Mouse (Mus musculus): ENCODE results near the gene Lsg1. TPM values are rescaled to one million over a fixed set of nuclear protein-coding genes. Genes with fewer than 3 reads are reported as not detected.

Lsg1 gene
- polyA plus RNA-seq, 1 experiment from 2014 or later = 55.3 TPM

- H3K9me3 ChIP-seq (replicated peaks; ENCODE audit: low read length) = no peaks in the 10 kb centered on the region
- no peak overlapping the region for H3K9ac ChIP-seq (ENCODE audit: low read depth, low read length)
- H3K27ac ChIP-seq = no peak overlapping the region
- no peak overlapping the region; the same call in 1 of the 2 replicates for H3K4me2 ChIP-seq (ENCODE audit: low read length)
- 0 out of 2 replicates have a peak, but pooled peaks have one; percentile 38 for ATAC-seq (replicated peaks; ENCODE audit: low FRiP score, low read depth)
- TF ChIP-seq CTCF (IDR thresholded peaks at IDR 0.05; ENCODE audit: low read depth) = no peak
- H3K27me3 ChIP-seq (ENCODE audit: insufficient read depth, low read length) = no peaks in the 10 kb centered on the region
- no peaks in the 10 kb centered on the region for H3K36me3 ChIP-seq (ENCODE audit: insufficient read depth, low read length)
- H3K4me3 ChIP-seq (replicated peaks; ENCODE audit: low read depth, low read length) = no peak overlapping the region
- WGBS = 24% methylated on average over 6 of the region's 6 CpGs
- no peak for DNase-seq (ENCODE audit: low spot score)
- H3K4me1 ChIP-seq (replicated peaks; ENCODE audit: insufficient read depth, low read length) = peaks cover 5% of the 10 kb centered on the region; the same call in 1 of the 2 replicates
Measured at GRCm38 (mm10) chr16:30605528-30605927, 18.1 kb upstream of the Lsg1 start.

- 56% methylated on average over 7 of the region's 7 CpGs for WGBS
- no peak overlapping the region for H3K27ac ChIP-seq
- TF ChIP-seq CTCF (IDR thresholded peaks at IDR 0.05; ENCODE audit: low read depth) = no peak
- H3K4me3 ChIP-seq (replicated peaks; ENCODE audit: low read depth, low read length) = no peak overlapping the region
- no peaks in the 10 kb centered on the region for H3K36me3 ChIP-seq (ENCODE audit: insufficient read depth, low read length)
- peaks cover 5% of the 10 kb centered on the region; the same call in 1 of the 2 replicates for H3K4me1 ChIP-seq (replicated peaks; ENCODE audit: insufficient read depth, low read length)
- no peak overlapping the region; the same call in 1 of the 2 replicates for H3K4me2 ChIP-seq (ENCODE audit: low read length)
- DNase-seq (ENCODE audit: low spot score) (no peak), ATAC-seq (replicated peaks; ENCODE audit: low FRiP score, low read depth) (no peak)
- no peaks in the 10 kb centered on the region for H3K9me3 ChIP-seq (replicated peaks; ENCODE audit: low read length)
- H3K27me3 ChIP-seq (ENCODE audit: insufficient read depth, low read length) = no peaks in the 10 kb centered on the region
- no peak overlapping the region for H3K9ac ChIP-seq (ENCODE audit: low read depth, low read length)
Measured at GRCm38 (mm10) chr16:30604807-30605137, 17.4 kb upstream of the Lsg1 start.

- Histone ChIP-seq H3K9me3 (replicated peaks; ENCODE audit: low read length) (no peaks in the 10 kb centered on the region), H3K4me1 (replicated peaks; ENCODE audit: insufficient read depth, low read length) (peaks cover 5% of the 10 kb centered on the region; the same call in 1 of the 2 replicates), H3K9ac (ENCODE audit: low read depth, low read length) (no peak overlapping the region), H3K27ac (no peak overlapping the region), H3K36me3 (ENCODE audit: insufficient read depth, low read length) (no peaks in the 10 kb centered on the region), H3K27me3 (ENCODE audit: insufficient read depth, low read length) (no peaks in the 10 kb centered on the region), H3K4me3 (replicated peaks; ENCODE audit: low read depth, low read length) (no peak overlapping the region), H3K4me2 (ENCODE audit: low read length) (no peak overlapping the region)
- DNase-seq (ENCODE audit: low spot score) (no peak), ATAC-seq (replicated peaks; ENCODE audit: low FRiP score, low read depth) (no peak)
- WGBS = 59% methylated on average over 16 of the region's 16 CpGs
- no peak for TF ChIP-seq CTCF (IDR thresholded peaks at IDR 0.05; ENCODE audit: low read depth)
Measured at GRCm38 (mm10) chr16:30604061-30604806, 16.8 kb upstream of the Lsg1 start.

GRCm38 (mm10) chr16:30603531-30603842 lies 16.1 kb upstream of the Lsg1 start:
- DNase-seq (ENCODE audit: low spot score) = no peak
- Histone ChIP-seq H3K4me3 (replicated peaks; ENCODE audit: low read depth, low read length) (no peak overlapping the region), H3K4me1 (replicated peaks; ENCODE audit: insufficient read depth, low read length) (peaks cover 5% of the 10 kb centered on the region; the same call in 1 of the 2 replicates), H3K9ac (ENCODE audit: low read depth, low read length) (no peak overlapping the region), H3K27ac (no peak overlapping the region), H3K9me3 (replicated peaks; ENCODE audit: low read length) (no peaks in the 10 kb centered on the region), H3K36me3 (ENCODE audit: insufficient read depth, low read length) (no peaks in the 10 kb centered on the region), H3K27me3 (ENCODE audit: insufficient read depth, low read length) (no peaks in the 10 kb centered on the region), H3K4me2 (ENCODE audit: low read length) (peak overlapping the region; percentile 83; the same call in 1 of the 2 replicates)
- 42% methylated on average over 9 of the region's 9 CpGs for WGBS
- no peak for TF ChIP-seq CTCF (IDR thresholded peaks at IDR 0.05; ENCODE audit: low read depth)
- ATAC-seq (replicated peaks; ENCODE audit: low FRiP score, low read depth) = no peak

- Histone ChIP-seq H3K27me3 (ENCODE audit: insufficient read depth, low read length) (no peaks in the 10 kb centered on the region), H3K9me3 (replicated peaks; ENCODE audit: low read length) (no peaks in the 10 kb centered on the region), H3K27ac (no peak overlapping the region), H3K36me3 (ENCODE audit: insufficient read depth, low read length) (no peaks in the 10 kb centered on the region), H3K4me2 (ENCODE audit: low read length) (peak overlapping the region; percentile 83), H3K4me3 (replicated peaks; ENCODE audit: low read depth, low read length) (no peak overlapping the region), H3K9ac (ENCODE audit: low read depth, low read length) (no peak overlapping the region), H3K4me1 (replicated peaks; ENCODE audit: insufficient read depth, low read length) (peaks cover 5% of the 10 kb centered on the region; the same call in 1 of the 2 replicates)
- DNase-seq (ENCODE audit: low spot score) (no peak), ATAC-seq (replicated peaks; ENCODE audit: low FRiP score, low read depth) (no peak)
- 41% methylated on average over 18 of the region's 18 CpGs for WGBS
- no peak for TF ChIP-seq CTCF (IDR thresholded peaks at IDR 0.05; ENCODE audit: low read depth)
Measured at GRCm38 (mm10) chr16:30602684-30603530, 15.5 kb upstream of the Lsg1 start.

GRCm38 (mm10) chr16:30601946-30602345 lies 14.6 kb upstream of the Lsg1 start:
- WGBS = 39% methylated on average over 7 of the region's 7 CpGs
- H3K4me1 ChIP-seq (replicated peaks; ENCODE audit: insufficient read depth, low read length) = peaks cover 5% of the 10 kb centered on the region; the same call in 1 of the 2 replicates
- DNase-seq (ENCODE audit: low spot score) = no peak

More at GRCm38 (mm10) chr16:30601946-30602345, 14.6 kb upstream of the Lsg1 start:
- Histone ChIP-seq H3K9me3 (replicated peaks; ENCODE audit: low read length) (no peaks in the 10 kb centered on the region), H3K27ac (no peak overlapping the region; the same call in 1 of the 2 replicates), H3K9ac (ENCODE audit: low read depth, low read length) (no peak overlapping the region), H3K4me3 (replicated peaks; ENCODE audit: low read depth, low read length) (peak overlapping the region; percentile 70), H3K27me3 (ENCODE audit: insufficient read depth, low read length) (no peaks in the 10 kb centered on the region), H3K4me2 (ENCODE audit: low read length) (peak overlapping the region; percentile 83), H3K36me3 (ENCODE audit: insufficient read depth, low read length) (no peaks in the 10 kb centered on the region)
- no peak for ATAC-seq (replicated peaks; ENCODE audit: low FRiP score, low read depth)
- no peak for TF ChIP-seq CTCF (IDR thresholded peaks at IDR 0.05; ENCODE audit: low read depth)

All from kidney, postnatal 0 days (tissue).